8 mouse cellular contexts compared by ENCODE assay signal in the genomic region with DNA sequence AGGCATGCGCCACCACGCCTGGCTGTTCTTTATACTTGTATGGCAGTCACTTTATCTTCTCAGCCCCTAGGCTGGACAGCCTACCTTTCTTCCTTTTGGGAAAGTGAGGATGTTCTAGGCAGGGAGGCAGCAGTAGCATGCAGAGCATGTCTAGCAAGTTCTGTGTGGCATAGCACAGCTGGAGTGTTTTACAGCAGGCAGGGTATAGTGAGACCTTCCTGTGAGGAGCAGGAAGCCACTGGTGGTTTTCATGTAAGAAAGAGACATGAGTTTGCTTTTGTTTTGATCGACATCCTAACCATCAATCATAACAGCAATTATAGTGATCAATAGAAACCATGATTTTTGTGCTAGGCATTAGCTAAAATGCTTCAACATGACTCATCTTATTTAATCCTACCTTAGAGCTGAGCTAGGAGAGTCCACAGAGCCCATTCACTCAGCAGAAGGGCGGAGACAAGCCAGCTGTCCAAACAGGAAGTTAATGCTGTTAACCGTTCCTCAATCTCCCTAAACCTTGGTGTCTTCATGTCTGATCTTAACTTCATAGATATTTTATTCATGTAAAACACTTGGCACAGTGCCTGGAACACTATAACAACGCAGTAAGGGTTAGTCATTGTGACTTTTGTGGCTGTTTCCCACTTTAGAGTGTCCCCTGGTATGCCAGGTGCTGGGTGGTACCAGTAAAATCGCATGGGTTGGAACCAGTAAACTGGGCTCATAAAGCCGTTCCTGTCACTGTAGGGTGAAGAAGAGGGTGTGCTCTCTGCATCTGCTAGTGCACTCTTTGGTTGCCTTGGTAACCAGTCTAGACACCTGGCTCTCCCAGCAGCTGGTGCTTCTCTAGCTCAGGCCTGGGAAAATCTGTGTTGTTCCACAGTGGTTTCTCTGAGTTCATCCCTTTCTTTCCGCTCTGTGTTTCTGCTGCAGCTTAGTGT. TPM values are rescaled to one million over a fixed set of nuclear protein-coding genes. Genes with fewer than 3 reads are reported as not detected.
DNase-seq lines count a peak whose midpoint lies in the region; ATAC-seq and TF ChIP-seq lines count a peak whose summit lies in the region.

No protein-coding gene starts in this region.

- no peak overlapping the region for H3K4me2 ChIP-seq in hindbrain, embryonic 12.5 days (replicated peaks)
- no peak overlapping the region for H3K4me2 ChIP-seq in stomach, embryonic 14.5 days (replicated peaks; ENCODE audit: low read depth, low read length)

- 66% methylated on average over 9 of the region's 9 CpGs for WGBS in hindbrain, embryonic 12.5 days
- 26% methylated on average over 9 of the region's 9 CpGs for WGBS in stomach, embryonic 14.5 days

- CTCF ChIA-PET in Patski (lab: Charles Lee) = interaction anchor here (0.7 to 1.7 kb wide), 6 partner anchors 8 to 97 kb away, joined by 3 to 9 read pairs (median 4); no protein-coding TSS in a partner anchor

- intact Hi-C loops in left cerebral cortex, postnatal 4 days (cut with DNase I) = no loop called here

- ATAC-seq in Patski = peak; percentile 42
- peak; percentile 58; the same call in 1 of the 2 replicates for ATAC-seq in hindbrain, embryonic 12.5 days (ENCODE audit: low FRiP score)
- ATAC-seq in megakaryocyte, adult 5-6 weeks (ENCODE audit: poor library complexity, severe bottlenecking) = peak; percentile 74
- ATAC-seq in stomach, embryonic 14.5 days (ENCODE audit: insufficient number of reproducible peaks, insufficient read depth, low FRiP score, low read depth) = peak; percentile 73; the same call in 1 of the 2 replicates

- H3K27ac ChIP-seq in hindbrain, embryonic 12.5 days = no peak overlapping the region
- peak overlapping the region; percentile 70 for H3K27ac ChIP-seq in stomach, embryonic 14.5 days (ENCODE audit: low read length)

- H3K4me1 ChIP-seq in hindbrain, embryonic 12.5 days = peaks cover 10% of the 10 kb centered on the region
- peaks cover 30% of the 10 kb centered on the region for H3K4me1 ChIP-seq in stomach, embryonic 14.5 days (ENCODE audit: control insufficient read depth, insufficient read depth, low read length)

- POLR2A ChIA-PET in Patski (lab: Charles Lee) = interaction anchor here (0.6 kb wide), 1 partner anchor 120 kb away, joined by 3 read pairs; no protein-coding TSS in a partner anchor

- DNase-seq in left cerebral cortex, adult 11 months (ENCODE audit: low spot score) = peak; percentile 44
- DNase-seq in left cerebral cortex, postnatal 4 days = no peak
- no peak for DNase-seq in Patski (ENCODE audit: low read depth, low spot score)
- no peak for DNase-seq in cerebellum, adult 18-20 months
- no peak for DNase-seq in urinary bladder, postnatal 36 days (ENCODE audit: low spot score in 2 of 2)

- no peak for TF ChIP-seq CTCF in Patski (IDR thresholded peaks at IDR 0.05)

- in situ Hi-C loops in Patski (cut with MboI; ENCODE audit: low pct_unique_long_range_greater_than_20kb) = no loop called here

- H3K9ac ChIP-seq in hindbrain, embryonic 12.5 days = no peak overlapping the region
- H3K9ac ChIP-seq in stomach, embryonic 14.5 days (replicated peaks; ENCODE audit: low read depth, low read length) = no peak overlapping the region

- H3K9me3 ChIP-seq in hindbrain, embryonic 12.5 days (replicated peaks) = no peaks in the 10 kb centered on the region
- H3K9me3 ChIP-seq in stomach, embryonic 14.5 days (ENCODE audit: control insufficient read depth, low read depth, low read length) = no peaks in the 10 kb centered on the region

- no peaks in the 10 kb centered on the region for H3K36me3 ChIP-seq in hindbrain, embryonic 12.5 days
- no peaks in the 10 kb centered on the region for H3K36me3 ChIP-seq in stomach, embryonic 14.5 days (ENCODE audit: control insufficient read depth, insufficient read depth, low read length)

- no peaks in the 10 kb centered on the region for H3K27me3 ChIP-seq in Patski
- H3K27me3 ChIP-seq in hindbrain, embryonic 12.5 days = no peaks in the 10 kb centered on the region
- H3K27me3 ChIP-seq in stomach, embryonic 14.5 days (ENCODE audit: control insufficient read depth, insufficient read depth, low read length) = no peaks in the 10 kb centered on the region

- H3K4me3 ChIP-seq in hindbrain, embryonic 12.5 days = no peak overlapping the region
- H3K4me3 ChIP-seq in stomach, embryonic 14.5 days (ENCODE audit: low read depth, low read length) = no peak overlapping the region

RNA-seq across cellular contexts. Expression of a gene that starts 21.9 kb away (rescaled TPM):
- total RNA-seq in left cerebral cortex, postnatal 4 days (2021) = under 1 TPM in 1 of 2 experiments, not detected in 1; 0.94 TPM
- polyA plus RNA-seq in Patski (2021) = not detected
- not detected in 2 replicates for polyA plus RNA-seq in hindbrain, embryonic 12.5 days (2016; fragmentation: Nextera tagmentation; extraction: Ambion mirVana)
- total RNA-seq in megakaryocyte, adult 5-6 weeks (2015) = 0.82 and 1.5 TPM in 2 replicates
- total RNA-seq in megakaryocyte, adult 5-6 weeks (2017) = 1.6 TPM in 1 of 2 replicates, not detected in the other
- polyA plus RNA-seq in stomach, embryonic 14.5 days (2014; fragmentation: Nextera tagmentation; extraction: Ambion mirVana) = not detected in 2 replicates
